Mouse (Mus musculus): ENCODE measurements around the gene Dgkz.

- TF ChIP-seq POLR2A (IDR thresholded peaks at IDR 0.05; ENCODE audit: borderline replicate concordance, low read depth, low read length) (no peak), CTCF (IDR thresholded peaks at IDR 0.05; ENCODE audit: low read depth, low read length) (peak; percentile 77)
Measured at GRCm38 (mm10) chr2:91929936-91930335, 45.7 kb downstream of the Dgkz start.
